Mouse (Mus musculus) small intestine, adult 2 months (tissue): Measurements from ENCODE around the gene Prl8a1.

Experiments
- CTCF ChIP-seq: fragments of 200-500 bp; IDR thresholded peaks from 2 replicates; pipeline ENCODE4 v1.5.1; 2012; ENCODE audit warnings: low read depth, mild to moderate bottlenecking, control low read depth, inconsistent platforms, low read length, moderate library complexity, mixed read lengths; ENCODE audit not compliant: insufficient replicate concordance, insufficient read length; ENCODE audit errors: extremely low read depth
- POLR2A ChIP-seq: fragments of 200-500 bp; IDR thresholded peaks from 2 replicates; pipeline ENCODE4 v1.6.1; 2012; ENCODE audit warnings: low read depth, mild to moderate bottlenecking, control low read depth, inconsistent platforms, low read length, moderate library complexity

DNA sequence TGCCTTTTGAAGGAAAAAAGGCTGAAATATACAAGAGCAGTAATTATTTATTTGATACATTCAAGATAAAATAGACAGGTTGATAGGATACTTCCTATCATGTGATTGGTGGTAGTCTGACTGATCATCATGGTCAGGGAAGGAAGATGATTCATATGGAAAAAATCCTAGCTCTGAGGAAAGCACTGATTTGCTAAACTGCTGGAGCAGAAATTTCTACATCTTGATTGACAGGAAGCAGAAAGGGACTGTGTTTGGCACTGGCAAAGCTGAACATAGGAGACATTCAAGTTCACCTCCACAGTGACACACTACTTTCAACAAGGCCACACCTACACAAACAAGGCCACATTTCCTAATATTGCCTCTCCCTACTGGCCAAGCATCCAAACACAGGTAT is 28.6 kb downstream of the Prl8a1 start:
- TF ChIP-seq CTCF (no peak), POLR2A (no peak)
